Comparison of ENCODE assay signal across 29 mouse cellular contexts in genomic region chr6:113643021-113643420, GRCm38 (mm10). TPM values are rescaled to one million over a fixed set of nuclear protein-coding genes. Genes with fewer than 3 reads are reported as not detected.
A peak's percentile ranks its signal among the peaks of the same experiment; 100 is the strongest.
DNase-seq lines count a peak whose midpoint lies in the region; TF ChIP-seq lines count a peak whose summit lies in the region.
"Had no signal": no experiment of that assay in that cellular context is flagged by ENCODE, and none has a peak within 500 bp of the region (broad histone marks: within the 10 kb centered on the region; RNA-seq: fewer than 3 reads in every experiment).

No protein-coding gene starts in this region.

- peak overlapping the region; percentile 32; the same call in 1 of the 2 replicates for H3K27ac ChIP-seq in gastrocnemius, adult 2 months
- H3K27ac ChIP-seq in layer of hippocampus, adult 2 months: peak overlapping the region; percentile 36; the same call in 1 of the 2 replicates
- H3K27ac ChIP-seq: embryonic facial prominence, embryonic 10.5 days; embryonic facial prominence, embryonic 13.5 days; forebrain, embryonic 12.5 days; forebrain, embryonic 15.5 days; heart, embryonic 10.5 days; hindbrain, embryonic 10.5 days; hindbrain, embryonic 13.5 days; intestine, embryonic 15.5 days had no signal

- no peak for TF ChIP-seq CTCF in gastrocnemius, adult 2 months (IDR thresholded peaks at IDR 0.05)
- no peak for TF ChIP-seq CTCF in layer of hippocampus, adult 2 months (conservative IDR thresholded peaks at IDR 0.05)

- intact Hi-C loops in gastrocnemius, adult 2 months (cut with DNase I): no loop called here
- intact Hi-C loops in gastrocnemius, postnatal 36 days (cut with DNase I): no loop called here

- H3K4me3 ChIP-seq in gastrocnemius, adult 2 months: no peak overlapping the region
- no peak overlapping the region for H3K4me3 ChIP-seq in layer of hippocampus, adult 2 months
- H3K4me3 ChIP-seq: embryonic facial prominence, embryonic 10.5 days; embryonic facial prominence, embryonic 13.5 days; erythroblast, embryonic 14.5 days; forebrain, embryonic 12.5 days; forebrain, embryonic 15.5 days; heart, embryonic 10.5 days; hindbrain, embryonic 10.5 days; hindbrain, embryonic 13.5 days; intestine, embryonic 15.5 days had no signal

- no peak for DNase-seq in gastrocnemius, adult 2 months
- DNase-seq in gastrocnemius, postnatal 36 days: no peak
- no peak for DNase-seq in layer of hippocampus, adult 2 months (ENCODE audit: low spot score in 2 of 2)
- DNase-seq in layer of hippocampus, postnatal 14 days (ENCODE audit: low spot score in 2 of 2): no peak
- DNase-seq in 3134 (ENCODE audit: extremely low read depth, insufficient read length, low spot score): peak; percentile 69
- peak; percentile 23 for DNase-seq in NIH3T3 (ENCODE audit: low read depth)
- DNase-seq in ovary, adult 18-20 months (ENCODE audit: low spot score): no peak
- no peak for DNase-seq in cerebellum, postnatal 10 days
- DNase-seq: adrenal gland, postnatal 10 days; adrenal gland, postnatal 36 days; cerebellum, adult 11 months; cerebellum, adult 2 months; cerebellum, adult 9-11 months; cerebellum, postnatal 36 days; embryo, embryonic 11 days; gastrocnemius, postnatal 10 days; heart, adult 18-20 months; heart, postnatal 36 days had no signal

RNA-seq across cellular contexts. Expression of gene Irak2, which starts 4.8 kb away (rescaled TPM):
- 1 to 10 TPM; 3.9 to 6.1 TPM for total RNA-seq in gastrocnemius, adult 2 months (2021)
- total RNA-seq in gastrocnemius, postnatal 36 days (2021): 1 to 10 TPM; 3.1 to 3.9 TPM
- total RNA-seq in layer of hippocampus, adult 2 months (2021): 10 to 100 TPM; 16.6 to 18.8 TPM
- total RNA-seq in layer of hippocampus, postnatal 14 days (2021): 10 to 100 TPM; 19.9 to 20.0 TPM

RNA-seq across cellular contexts. Expression of gene Vhl, which starts 19.3 kb away (rescaled TPM):
- total RNA-seq in gastrocnemius, adult 2 months (2021): 1 to 10 TPM; 5.1 to 5.9 TPM
- total RNA-seq in gastrocnemius, postnatal 36 days (2021): 1 to 10 TPM; 3.5 to 4.5 TPM
- total RNA-seq in layer of hippocampus, adult 2 months (2021): 10 to 100 TPM; 44.3 to 44.9 TPM
- total RNA-seq in layer of hippocampus, postnatal 14 days (2021): 10 to 100 TPM; 51.9 to 54.7 TPM

RNA-seq across cellular contexts. Expression of gene Brk1, which starts 38.4 kb away (rescaled TPM):
- total RNA-seq in gastrocnemius, adult 2 months (2021): 10 to 100 TPM; 37.3 to 46.0 TPM
- total RNA-seq in gastrocnemius, postnatal 36 days (2021): 10 to 100 TPM; 36.3 to 37.5 TPM
- total RNA-seq in layer of hippocampus, adult 2 months (2021): 100 to 1,000 TPM; 211 to 234 TPM
- total RNA-seq in layer of hippocampus, postnatal 14 days (2021): 100 to 1,000 TPM; 228 to 229 TPM

RNA-seq across cellular contexts. Expression of gene Fancd2os, which starts 42.5 kb away (rescaled TPM):
- total RNA-seq in gastrocnemius, adult 2 months (2021): not detected
- total RNA-seq in gastrocnemius, postnatal 36 days (2021): not detected
- under 1 TPM; 0.33 to 0.86 TPM for total RNA-seq in layer of hippocampus, adult 2 months (2021)
- total RNA-seq in layer of hippocampus, postnatal 14 days (2021): under 1 TPM; 0.23 to 0.45 TPM
- total RNA-seq: adrenal gland, adult 18-20 months; adrenal gland, postnatal 10 days; gastrocnemius, postnatal 10 days; gastrocnemius, postnatal 4 days; heart, adult 18-20 months; heart, postnatal 36 days had no signal

RNA-seq across cellular contexts. Expression of gene Tatdn2, which starts 53.8 kb away (rescaled TPM):
- total RNA-seq in gastrocnemius, adult 2 months (2021): 10 to 100 TPM; 36.4 to 41.1 TPM
- total RNA-seq in gastrocnemius, postnatal 36 days (2021): 10 to 100 TPM; 30.5 to 39.6 TPM
- total RNA-seq in layer of hippocampus, adult 2 months (2021): 10 to 100 TPM; 60.4 to 67.8 TPM
- 10 to 100 TPM; 66.2 to 72.0 TPM for total RNA-seq in layer of hippocampus, postnatal 14 days (2021)

Comparison
In these comparisons a context has a peak if more than half of its experiments do, and no peak if none do; other contexts are left out.
1. DNase-seq: peak in 3134 (single experiment) and NIH3T3 (single experiment); none in gastrocnemius, adult 2 months (single experiment), gastrocnemius, postnatal 36 days (0 of 2), layer of hippocampus, adult 2 months (0 of 2), layer of hippocampus, postnatal 14 days (0 of 2), ovary, adult 18-20 months (single experiment) and cerebellum, postnatal 10 days (0 of 2).
2. RNA of gene Vhl, which starts 19.3 kb away (total RNA-seq): 51.9 to 54.7 TPM in layer of hippocampus, postnatal 14 days and 44.3 to 44.9 TPM in layer of hippocampus, adult 2 months; 5.1 to 5.9 TPM in gastrocnemius, adult 2 months and 3.5 to 4.5 TPM in gastrocnemius, postnatal 36 days; every median in the first group is over 4 times any median in the second.
3. RNA of gene Brk1, which starts 38.4 kb away (total RNA-seq): 211 to 234 TPM in layer of hippocampus, adult 2 months and 228 to 229 TPM in layer of hippocampus, postnatal 14 days; 37.3 to 46.0 TPM in gastrocnemius, adult 2 months and 36.3 to 37.5 TPM in gastrocnemius, postnatal 36 days; every median in the first group is over 4 times any median in the second.